8 mouse cellular contexts compared by ENCODE assay signal in the genomic region with DNA sequence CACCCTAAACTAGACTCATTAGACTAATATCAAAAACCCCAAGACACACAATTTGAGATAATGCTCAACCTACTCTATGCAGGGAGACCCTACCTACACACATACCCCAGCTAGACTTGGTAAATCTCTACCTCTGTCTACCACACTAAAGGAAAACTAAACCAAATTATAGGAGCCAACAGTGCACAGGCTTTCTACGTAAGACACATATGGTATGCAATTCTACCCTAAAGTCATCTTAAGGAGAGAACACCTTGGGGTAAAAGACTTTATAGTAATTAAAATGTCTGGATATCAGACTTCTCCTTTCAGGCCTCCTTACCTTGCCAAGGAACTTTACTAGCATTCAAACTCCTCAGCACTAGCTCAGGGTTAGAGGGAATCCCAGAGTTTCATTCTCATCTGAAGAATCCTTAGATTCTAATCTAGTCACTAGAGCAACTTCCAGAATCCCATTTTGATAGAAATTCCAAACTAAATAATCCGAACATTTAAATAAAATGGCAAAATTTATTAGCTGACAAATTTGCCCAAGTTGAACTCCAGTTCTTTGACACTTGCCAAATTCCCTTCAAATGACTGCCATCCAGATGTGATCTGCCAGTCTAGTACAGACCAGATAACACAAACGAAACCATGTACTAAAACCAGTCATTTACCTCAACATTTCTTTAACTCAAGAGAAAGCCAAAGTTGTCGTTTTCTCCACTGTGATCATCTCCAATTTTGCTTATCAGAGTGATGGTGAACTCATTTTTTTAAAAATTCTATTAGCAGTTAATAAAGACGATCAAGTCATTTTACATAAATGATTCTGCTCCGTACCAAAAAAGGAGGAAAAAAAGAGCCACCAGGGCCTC. TPM values are rescaled to one million over a fixed set of nuclear protein-coding genes. Genes with fewer than 3 reads are reported as not detected.
DNase-seq lines count a peak whose midpoint lies in the region; ATAC-seq and TF ChIP-seq lines count a peak whose summit lies in the region.
"Had no signal": no experiment of that assay in that cellular context is flagged by ENCODE, and none has a peak within 500 bp of the region (broad histone marks: within the 10 kb centered on the region; RNA-seq: fewer than 3 reads in every experiment).

No protein-coding gene starts in this region.

- no peaks in the 10 kb centered on the region for H3K9me3 ChIP-seq in lung, embryonic 16.5 days (ENCODE audit: control insufficient read depth, low read length)
- H3K9me3 ChIP-seq in forebrain, embryonic 10.5 days = no peaks in the 10 kb centered on the region
- H3K9me3 ChIP-seq in limb, embryonic 14.5 days (ENCODE audit: control insufficient read depth, low read length) = no peaks in the 10 kb centered on the region
- H3K9me3 ChIP-seq in stomach, embryonic 16.5 days (replicated peaks; ENCODE audit: control insufficient read depth, low read length) = no peaks in the 10 kb centered on the region

- H3K27me3 ChIP-seq in lung, embryonic 16.5 days (ENCODE audit: control insufficient read depth, insufficient read depth, low read depth, low read length) = no peaks in the 10 kb centered on the region
- H3K27me3 ChIP-seq in forebrain, embryonic 10.5 days (ENCODE audit: poor library complexity, severe bottlenecking) = no peaks in the 10 kb centered on the region
- H3K27me3 ChIP-seq in limb, embryonic 14.5 days (ENCODE audit: control insufficient read depth, insufficient read depth, low read length) = no peaks in the 10 kb centered on the region
- no peaks in the 10 kb centered on the region for H3K27me3 ChIP-seq in stomach, embryonic 16.5 days (ENCODE audit: control insufficient read depth, insufficient read depth, low read length)

- H3K9ac ChIP-seq in lung, embryonic 16.5 days (ENCODE audit: low read length) = peak overlapping the region; percentile 94
- H3K9ac ChIP-seq in limb, embryonic 14.5 days (ENCODE audit: low read depth, low read length, severe bottlenecking) = peak overlapping the region; percentile 97
- peak overlapping the region; percentile 100 for H3K9ac ChIP-seq in stomach, embryonic 16.5 days (ENCODE audit: low read length)

- TF ChIP-seq POLR2A in limb, embryonic 14.5 days (IDR thresholded peaks at IDR 0.05; ENCODE audit: borderline replicate concordance, extremely low read depth, insufficient read depth, insufficient read length) = no peak

- H3K4me2 ChIP-seq in lung, embryonic 16.5 days (ENCODE audit: low read depth, low read length) = peak overlapping the region; percentile 72
- peak overlapping the region; percentile 75 for H3K4me2 ChIP-seq in limb, embryonic 14.5 days (replicated peaks; ENCODE audit: low read depth, low read length, severe bottlenecking)
- H3K4me2 ChIP-seq in stomach, embryonic 16.5 days (ENCODE audit: low read depth, low read length) = peak overlapping the region; percentile 68

- peak overlapping the region; percentile 92 for H3K4me3 ChIP-seq in lung, embryonic 16.5 days (ENCODE audit: low read length)
- peak overlapping the region; percentile 84 for H3K4me3 ChIP-seq in forebrain, embryonic 10.5 days
- peak overlapping the region; percentile 87 for H3K4me3 ChIP-seq in limb, embryonic 14.5 days (replicated peaks; ENCODE audit: low read length)
- peak overlapping the region; percentile 97 for H3K4me3 ChIP-seq in stomach, embryonic 16.5 days (replicated peaks; ENCODE audit: low read length)

- no peak overlapping the region for H3K27ac ChIP-seq in lung, embryonic 16.5 days (ENCODE audit: low read length)
- peak overlapping the region; percentile 99 for H3K27ac ChIP-seq in forebrain, embryonic 10.5 days
- no peak overlapping the region for H3K27ac ChIP-seq in limb, embryonic 14.5 days (replicated peaks; ENCODE audit: low read depth, low read length)
- no peak overlapping the region for H3K27ac ChIP-seq in stomach, embryonic 16.5 days (ENCODE audit: low read length)

- DNase-seq in lung, postnatal 36 days = no peak
- DNase-seq in forebrain, embryonic 10.5 days (ENCODE audit: extremely low spot score, low spot score) = no peak
- no peak for DNase-seq in limb, embryonic 14.5 days (ENCODE audit: low spot score)
- DNase-seq in embryo, embryonic 10.5 days (ENCODE audit: low spot score) = no peak
- no peak for DNase-seq in layer of hippocampus, adult 11-12 months (ENCODE audit: low spot score)
- DNase-seq: adrenal gland, postnatal 36 days had no signal

- ATAC-seq in lung, embryonic 16.5 days (ENCODE audit: low read depth) = no peak
- no peak for ATAC-seq in limb, embryonic 14.5 days (ENCODE audit: low FRiP score, low read depth)
- ATAC-seq in stomach, embryonic 16.5 days (ENCODE audit: insufficient read depth, low FRiP score) = no peak

- peaks cover 4% of the 10 kb centered on the region; the same call in 1 of the 2 replicates for H3K36me3 ChIP-seq in lung, embryonic 16.5 days (ENCODE audit: control insufficient read depth, insufficient read depth, low read length)
- peaks cover 69% of the 10 kb centered on the region for H3K36me3 ChIP-seq in forebrain, embryonic 10.5 days (replicated peaks)
- no peaks in the 10 kb centered on the region for H3K36me3 ChIP-seq in limb, embryonic 14.5 days (ENCODE audit: control insufficient read depth, insufficient read depth, low read length)
- H3K36me3 ChIP-seq in stomach, embryonic 16.5 days (ENCODE audit: control insufficient read depth, insufficient read depth, low read length) = no peaks in the 10 kb centered on the region; the same call in 1 of the 2 replicates

- peaks cover 43% of the 10 kb centered on the region for H3K4me1 ChIP-seq in lung, embryonic 16.5 days (replicated peaks; ENCODE audit: control insufficient read depth, insufficient read depth, low read length)
- peaks cover 67% of the 10 kb centered on the region for H3K4me1 ChIP-seq in forebrain, embryonic 10.5 days
- H3K4me1 ChIP-seq in limb, embryonic 14.5 days (ENCODE audit: control insufficient read depth, insufficient read depth, low read length) = peaks cover 17% of the 10 kb centered on the region
- peaks cover 31% of the 10 kb centered on the region for H3K4me1 ChIP-seq in stomach, embryonic 16.5 days (ENCODE audit: control insufficient read depth, insufficient read depth, low read length)

- 5% methylated on average over 6 of the region's 6 CpGs for WGBS in lung, embryonic 16.5 days
- WGBS in forebrain, embryonic 10.5 days = 7% methylated on average over 6 of the region's 6 CpGs
- 6% methylated on average over 6 of the region's 6 CpGs for WGBS in limb, embryonic 14.5 days
- 9% methylated on average over 6 of the region's 6 CpGs for WGBS in stomach, embryonic 16.5 days

RNA-seq across cellular contexts. Expression of gene Mgme1, which starts 1.8 kb away (rescaled TPM):
- 21.8 and 22.6 TPM in 2 replicates for polyA plus RNA-seq in lung, embryonic 16.5 days (2015; fragmentation: Nextera tagmentation; extraction: Ambion mirVana)
- polyA plus RNA-seq in forebrain, embryonic 10.5 days (2016; fragmentation: Nextera tagmentation; extraction: Ambion mirVana) = 27.1 and 28.0 TPM in 2 replicates
- polyA plus RNA-seq in limb, embryonic 14.5 days (2012; rRNA removed) = 10.2 and 11.4 TPM in 2 replicates
- 15.2 and 17.2 TPM in 2 replicates for polyA plus RNA-seq in limb, embryonic 14.5 days (2014; fragmentation: Nextera tagmentation; extraction: Ambion mirVana)
- 18.3 and 20.0 TPM in 2 replicates for polyA plus RNA-seq in stomach, embryonic 16.5 days (2015; fragmentation: Nextera tagmentation; extraction: Ambion mirVana)

RNA-seq across cellular contexts. Expression of gene Snx5, which starts 2.0 kb away (rescaled TPM):
- polyA plus RNA-seq in lung, embryonic 16.5 days (2015; fragmentation: Nextera tagmentation; extraction: Ambion mirVana) = 101 and 103 TPM in 2 replicates
- polyA plus RNA-seq in forebrain, embryonic 10.5 days (2016; fragmentation: Nextera tagmentation; extraction: Ambion mirVana) = 132 and 133 TPM in 2 replicates
- 133 and 153 TPM in 2 replicates for polyA plus RNA-seq in limb, embryonic 14.5 days (2012; rRNA removed)
- polyA plus RNA-seq in limb, embryonic 14.5 days (2014; fragmentation: Nextera tagmentation; extraction: Ambion mirVana) = 129 and 130 TPM in 2 replicates
- 106 and 109 TPM in 2 replicates for polyA plus RNA-seq in stomach, embryonic 16.5 days (2015; fragmentation: Nextera tagmentation; extraction: Ambion mirVana)
